Mouse (Mus musculus) heart, embryonic 15.5 days (tissue): ENCODE measurements around the gene Slc25a25. TPM values are rescaled to one million over a fixed set of nuclear protein-coding genes. Genes with fewer than 3 reads are reported as not detected.
"Not testable (repeated sequence)": the region's sequence is repeated elsewhere in the genome, so short reads cannot be mapped to it uniquely, and the experiment has no call there.

Experiments used
- ATAC-seq: fragments of 200-750 bp; cut with Nextera tagmentation; replicated peaks from 2 replicates; pipeline ENCODE4 v1.8.0; 2017; ENCODE audit warnings: low read depth, moderate TSS enrichment; ENCODE audit not compliant: insufficient number of reproducible peaks, insufficient read depth, low FRiP score
- H3K27ac ChIP-seq: fragments of 300-500 bp; sonication (generic); 2 replicates; pipeline ENCODE4 v1.5.1; 2015; ENCODE audit warnings: mild to moderate bottlenecking, inconsistent platforms
- H3K27me3 ChIP-seq: fragments of 300-500 bp; sonication (generic); 2 replicates; pipeline ENCODE4 v1.6.1; 2015; ENCODE audit warnings: inconsistent platforms
- H3K36me3 ChIP-seq: fragments of 300-500 bp; sonication (generic); 2 replicates; pipeline ENCODE4 v1.6.1; 2015; ENCODE audit warnings: mild to moderate bottlenecking, inconsistent platforms
- H3K4me1 ChIP-seq: fragments of 300-500 bp; sonication (generic); replicated peaks from 2 replicates; pipeline ENCODE4 v1.6.1; 2015; ENCODE audit warnings: inconsistent platforms
- H3K4me2 ChIP-seq: fragments of 300-500 bp; sonication (generic); 2 replicates; pipeline ENCODE4 v1.6.1; 2015; ENCODE audit warnings: inconsistent platforms, mild to moderate bottlenecking, moderate library complexity
- H3K4me3 ChIP-seq: fragments of 300-500 bp; sonication (generic); 2 replicates; pipeline ENCODE4 v1.5.1; 2015; ENCODE audit warnings: mild to moderate bottlenecking, inconsistent platforms
- H3K9ac ChIP-seq: fragments of 300-500 bp; sonication (generic); 2 replicates; pipeline ENCODE4 v1.6.1; 2015; ENCODE audit warnings: mild to moderate bottlenecking, inconsistent platforms
- H3K9me3 ChIP-seq: fragments of 300-500 bp; sonication (generic); replicated peaks from 2 replicates; pipeline ENCODE4 v1.6.1; 2016; ENCODE audit warnings: inconsistent platforms
- WGBS: fragments of 180-500 bp; shearing (Covaris S2); methylation state at CpG from one replicate; pipeline ENCODE4 v1.1.7; 2015; ENCODE audit warnings: mixed read lengths; 5-methylcytosine and 5-hydroxymethylcytosine counted together
- polyA plus RNA-seq: library from polyadenylated mRNA; unstranded; fragments of >200 nt; fragmentation: Nextera tagmentation; extraction: Ambion mirVana; gene quantifications from 2 replicates; pipeline ENCODE4 v1.2.1, GENCODE M21; 2015

Gene Slc25a25
- polyA plus RNA-seq, 1 experiment from 2014 or later: 9.1 TPM

GRCm38 (mm10) chr2:32486155-32486554 lies 34.9 kb upstream of the Slc25a25 start:
- 48% methylated on average over 9 of the region's 9 CpGs for WGBS
- Histone ChIP-seq H3K27ac (0 out of 2 replicates have a peak overlapping the region, but pooled peaks have one; percentile 18), H3K9me3 (no peaks in the 10 kb centered on the region), H3K36me3 (no peaks in the 10 kb centered on the region), H3K4me2 (peak overlapping the region; percentile 4; the same call in 1 of the 2 replicates), H3K9ac (no peak overlapping the region; the same call in 1 of the 2 replicates), H3K27me3 (no peaks in the 10 kb centered on the region), H3K4me1 (peaks cover 14% of the 10 kb centered on the region), H3K4me3 (no peak overlapping the region)
- peak; percentile 54; the same call in 1 of the 2 replicates for ATAC-seq

- Histone ChIP-seq H3K27ac (0 out of 2 replicates have a peak overlapping the region, but pooled peaks have one; percentile 18), H3K4me3 (no peak overlapping the region), H3K9ac (no peak overlapping the region; the same call in 1 of the 2 replicates), H3K27me3 (no peaks in the 10 kb centered on the region), H3K4me1 (peaks cover 14% of the 10 kb centered on the region), H3K9me3 (no peaks in the 10 kb centered on the region), H3K36me3 (no peaks in the 10 kb centered on the region), H3K4me2 (peak overlapping the region; percentile 4; the same call in 1 of the 2 replicates)
- ATAC-seq: no peak
- WGBS: 84% methylated on average over 4 of the region's 4 CpGs
Measured at GRCm38 (mm10) chr2:32485751-32486150, 34.5 kb upstream of the Slc25a25 start.

DNA sequence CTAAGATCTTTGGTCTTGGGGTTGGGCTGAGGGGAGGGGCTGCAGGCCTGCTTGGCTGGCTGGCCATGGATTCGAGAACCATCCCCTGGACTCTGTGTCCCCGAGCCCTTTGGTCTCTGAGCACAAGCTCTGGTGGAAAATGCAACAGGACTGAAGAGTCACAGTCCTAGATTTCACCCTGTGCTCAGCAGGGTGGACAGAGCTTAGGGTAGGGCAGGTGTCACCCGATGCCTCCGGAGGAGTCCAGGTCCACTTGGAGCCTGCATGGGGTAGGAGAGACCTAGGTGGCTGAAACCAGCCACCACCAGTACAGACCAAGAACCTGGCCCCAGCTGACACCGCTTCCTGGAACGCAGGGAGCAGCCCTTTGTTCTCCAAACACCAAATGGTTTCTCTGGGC lies 33.7 kb upstream of the Slc25a25 start:
- H3K9me3 ChIP-seq: no peaks in the 10 kb centered on the region
- WGBS: 78% methylated on average over 6 of the region's 6 CpGs
- no peak overlapping the region for H3K27ac ChIP-seq
- ATAC-seq: no peak
- H3K4me2 ChIP-seq: no peak overlapping the region
- H3K4me1 ChIP-seq: peaks cover 14% of the 10 kb centered on the region
- no peak overlapping the region for H3K9ac ChIP-seq
- no peaks in the 10 kb centered on the region for H3K36me3 ChIP-seq
- H3K27me3 ChIP-seq: no peaks in the 10 kb centered on the region
- H3K4me3 ChIP-seq: no peak overlapping the region

DNA sequence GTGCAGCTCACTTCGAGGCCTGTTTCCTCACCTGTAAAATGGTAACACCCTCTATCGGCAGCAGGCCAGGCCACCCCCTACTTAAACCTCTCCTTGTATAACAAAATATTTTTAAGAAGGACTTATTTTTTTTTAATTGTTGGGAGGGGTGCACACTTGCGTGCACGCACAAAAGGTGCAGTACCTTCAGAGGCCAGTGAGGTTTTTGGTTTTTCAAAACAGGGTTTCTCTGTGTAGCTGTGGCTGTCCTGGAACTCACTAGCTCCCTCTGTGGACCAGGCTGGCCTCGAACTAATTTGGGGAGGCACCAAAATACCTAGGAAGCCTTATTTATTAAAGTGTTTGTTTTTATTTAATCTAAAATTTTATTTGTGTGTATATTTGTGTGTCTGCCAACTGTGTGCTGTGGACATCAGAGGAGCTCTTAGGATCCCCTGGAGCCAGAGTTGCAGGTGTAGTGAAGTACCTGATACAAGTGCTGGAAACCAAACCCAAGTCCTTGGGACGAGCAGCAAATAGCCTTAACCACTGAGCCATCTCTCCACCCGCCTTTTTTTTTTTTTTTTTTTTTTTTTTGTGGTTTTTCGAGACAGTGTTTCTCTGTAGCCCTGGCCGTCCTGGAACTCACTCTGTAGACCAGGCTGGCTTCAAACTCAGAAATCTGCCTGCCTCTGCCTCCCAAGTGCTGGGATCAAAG lies 32.1 kb upstream of the Slc25a25 start:
- no peak overlapping the region for H3K4me2 ChIP-seq
- H3K27me3 ChIP-seq: no peaks in the 10 kb centered on the region
- 78% methylated on average over 9 of the region's 9 CpGs for WGBS

GRCm38 (mm10) chr2:32482351-32482750 lies 31.1 kb upstream of the Slc25a25 start:
- Histone ChIP-seq H3K9me3 (0 out of 2 replicates have a peak, but pooled peaks cover 5% of the 10 kb centered on the region), H3K27ac (no peak overlapping the region), H3K36me3 (no peaks in the 10 kb centered on the region), H3K27me3 (no peaks in the 10 kb centered on the region), H3K9ac (no peak overlapping the region), H3K4me1 (peaks cover 14% of the 10 kb centered on the region), H3K4me3 (no peak overlapping the region), H3K4me2 (no peak overlapping the region)
- ATAC-seq: no peak
- WGBS: 92% methylated on average over 8 of the region's 8 CpGs

More for the DNA sequence above, 32.1 kb upstream of the Slc25a25 start:
- H3K4me3 ChIP-seq: no peak overlapping the region
- H3K9me3 ChIP-seq: 0 out of 2 replicates have a peak, but pooled peaks cover 5% of the 10 kb centered on the region
- H3K27ac ChIP-seq: no peak overlapping the region
- H3K4me1 ChIP-seq: peaks cover 14% of the 10 kb centered on the region
- H3K9ac ChIP-seq: no peak overlapping the region
- no peaks in the 10 kb centered on the region for H3K36me3 ChIP-seq
- no peak for ATAC-seq

- not testable (repeated sequence) for H3K4me1 ChIP-seq, H3K4me3 ChIP-seq, H3K27ac ChIP-seq, H3K9me3 ChIP-seq, H3K4me2 ChIP-seq, ATAC-seq, H3K36me3 ChIP-seq, H3K27me3 ChIP-seq, H3K9ac ChIP-seq
- WGBS: 78% methylated on average over 6 of the region's 9 CpGs
Measured at GRCm38 (mm10) chr2:32475361-32475760, 24.1 kb upstream of the Slc25a25 start.

GRCm38 (mm10) chr2:32471681-32472061 lies 20.4 kb upstream of the Slc25a25 start:
- no peaks in the 10 kb centered on the region for H3K27me3 ChIP-seq
- no peaks in the 10 kb centered on the region; the same call in 1 of the 2 replicates for H3K4me1 ChIP-seq
- no peaks in the 10 kb centered on the region for H3K9me3 ChIP-seq
- H3K4me2 ChIP-seq: no peak overlapping the region
- ATAC-seq: no peak
- 73% methylated on average over 6 of the region's 6 CpGs for whole genome bisulfite sequencing
- H3K9ac ChIP-seq: no peak overlapping the region
- H3K36me3 ChIP-seq: no peaks in the 10 kb centered on the region
- H3K27ac ChIP-seq: no peak overlapping the region
- no peak overlapping the region for H3K4me3 ChIP-seq

GRCm38 (mm10) chr2:32471001-32471680 lies 19.9 kb upstream of the Slc25a25 start:
- no peak overlapping the region for H3K4me2 ChIP-seq
- H3K9ac ChIP-seq: no peak overlapping the region
- no peaks in the 10 kb centered on the region for H3K9me3 ChIP-seq
- H3K27me3 ChIP-seq: no peaks in the 10 kb centered on the region
- 67% methylated on average over 6 of the region's 6 CpGs for WGBS
- no peaks in the 10 kb centered on the region; the same call in 1 of the 2 replicates for H3K4me1 ChIP-seq
- ATAC-seq: no peak
- no peaks in the 10 kb centered on the region for H3K36me3 ChIP-seq
- no peak overlapping the region for H3K27ac ChIP-seq
- H3K4me3 ChIP-seq: no peak overlapping the region

GRCm38 (mm10) chr2:32464212-32464891 lies 13.1 kb upstream of the Slc25a25 start:
- no peak overlapping the region for H3K9ac ChIP-seq
- H3K4me2 ChIP-seq: no peak overlapping the region
- peak overlapping the region; percentile 38 for H3K27ac ChIP-seq
- 22% methylated on average over 6 of the region's 6 CpGs for WGBS
- no peaks in the 10 kb centered on the region for H3K27me3 ChIP-seq
- ATAC-seq: peak; percentile 73
- no peak overlapping the region for H3K4me3 ChIP-seq
- no peaks in the 10 kb centered on the region for H3K36me3 ChIP-seq
- H3K4me1 ChIP-seq: peaks cover 15% of the 10 kb centered on the region
- no peaks in the 10 kb centered on the region for H3K9me3 ChIP-seq

DNA sequence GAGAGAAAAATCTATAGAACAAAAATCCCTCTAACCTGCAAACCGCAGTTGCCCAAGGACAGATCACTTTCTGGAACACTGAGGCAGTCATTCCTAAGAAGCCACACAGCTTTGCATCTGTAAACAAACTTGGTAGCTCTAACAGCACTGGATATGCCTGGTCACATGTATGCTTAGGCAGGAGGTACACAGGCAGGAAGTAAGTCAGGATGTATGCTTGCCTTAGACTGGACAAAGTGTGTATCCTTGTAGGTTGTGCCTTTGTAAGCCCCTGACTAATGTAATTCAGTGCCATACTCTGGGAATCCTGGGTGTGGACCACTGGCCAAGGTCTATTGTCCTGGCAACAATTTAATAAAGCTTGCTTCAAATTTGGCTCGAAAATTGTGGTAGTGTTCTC lies 12.5 kb upstream of the Slc25a25 start:
- H3K27me3 ChIP-seq: no peaks in the 10 kb centered on the region
- H3K9ac ChIP-seq: no peak overlapping the region
- 71% methylated on average over 2 of the region's 2 CpGs for WGBS
- no peak overlapping the region for H3K4me3 ChIP-seq
- H3K9me3 ChIP-seq: no peaks in the 10 kb centered on the region
- peak overlapping the region; percentile 38; the same call in 1 of the 2 replicates for H3K27ac ChIP-seq
- no peak overlapping the region for H3K4me2 ChIP-seq
- peaks cover 15% of the 10 kb centered on the region for H3K4me1 ChIP-seq
- no peaks in the 10 kb centered on the region for H3K36me3 ChIP-seq
- no peak for ATAC-seq

DNA sequence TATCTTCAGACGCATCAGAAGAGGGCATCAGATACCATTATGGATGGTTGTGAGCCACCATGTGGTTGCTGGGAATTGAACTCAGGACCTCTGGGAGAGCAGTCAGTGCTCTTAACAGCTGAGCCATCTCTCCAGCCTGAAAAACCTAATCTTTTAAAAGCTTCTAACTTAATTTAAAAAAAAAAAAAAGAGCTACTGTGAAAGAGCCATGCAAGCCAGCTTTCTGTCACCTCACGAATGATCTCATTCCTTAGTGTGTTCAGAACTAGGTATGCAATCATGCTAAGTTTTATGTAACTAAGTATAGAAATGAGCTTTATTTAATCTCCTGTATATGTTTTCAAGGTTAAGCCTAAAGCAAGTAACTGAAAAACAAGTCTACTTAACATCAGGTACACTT lies 8.4 kb upstream of the Slc25a25 start:
- 87% methylated on average over 2 of the region's 2 CpGs for WGBS
- Histone ChIP-seq H3K9me3 (no peaks in the 10 kb centered on the region), H3K27ac (no peak overlapping the region), H3K4me1 (peaks cover 24% of the 10 kb centered on the region), H3K36me3 (0 out of 2 replicates have a peak, but pooled peaks cover 3% of the 10 kb centered on the region), H3K4me2 (no peak overlapping the region), H3K27me3 (no peaks in the 10 kb centered on the region), H3K4me3 (no peak overlapping the region), H3K9ac (no peak overlapping the region)
- ATAC-seq: no peak
